Mouse (Mus musculus): ENCODE measurements around the gene Pla1a.

DNA sequence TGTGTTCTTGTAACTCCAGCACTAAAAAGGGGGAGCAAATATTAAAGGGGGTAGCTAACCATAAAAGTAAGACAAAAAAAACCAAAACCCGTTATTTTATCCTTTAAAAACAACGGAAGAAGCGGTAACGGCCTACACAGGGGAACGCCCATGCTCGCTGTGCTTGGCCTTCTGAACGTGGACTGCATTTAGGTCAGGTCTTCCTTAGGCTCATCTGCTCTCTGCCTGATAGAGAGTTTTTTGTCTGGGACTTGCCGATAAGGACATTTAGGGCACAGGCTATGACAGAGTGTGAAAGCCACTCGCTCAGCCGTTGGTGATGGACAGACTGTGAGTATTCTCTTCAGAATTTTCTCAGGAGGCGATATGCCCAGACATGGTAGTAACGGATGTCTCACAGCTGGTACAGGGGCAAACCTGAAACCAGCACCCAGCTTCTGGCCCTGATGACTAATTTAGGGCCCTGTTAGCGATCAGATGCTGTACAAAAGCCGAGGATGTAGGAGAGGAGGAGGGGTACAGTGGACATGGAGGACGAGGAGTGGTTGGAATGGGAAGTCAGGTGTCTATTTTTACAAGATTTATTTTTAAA, 61.1 kb downstream of the Pla1a start:
- TF ChIP-seq GATA1 (IDR thresholded peaks at IDR 0.05; ENCODE audit: borderline replicate concordance, low read length) (no peak), FLI1 (IDR thresholded peaks at IDR 0.05; ENCODE audit: low read length) (no peak)
